Mouse (Mus musculus): ENCODE measurements around the gene Chd5.

DNA sequence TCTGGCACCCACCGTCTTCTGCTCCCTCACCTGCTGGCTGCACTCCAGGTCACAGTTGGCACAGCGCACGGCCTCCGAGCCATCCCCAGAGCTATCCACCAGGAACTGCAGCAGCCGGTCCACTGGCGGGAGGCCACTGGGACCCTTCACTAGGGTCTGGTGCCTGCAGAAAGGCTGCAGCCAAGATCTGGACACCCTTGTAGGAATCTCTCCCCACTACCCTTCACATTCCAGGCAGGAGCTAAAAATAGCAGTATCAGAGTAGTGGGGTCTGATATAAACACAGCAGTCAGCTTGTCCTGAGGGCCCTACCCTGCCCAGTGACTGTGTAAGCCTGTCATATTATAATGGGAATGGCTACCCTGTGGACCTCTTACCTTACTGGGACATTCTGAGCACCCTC, 20.8 kb upstream of the Chd5 start:
- TF ChIP-seq CTCF (conservative IDR thresholded peaks at IDR 0.05; ENCODE audit: low read length) (no peak), NANOG (IDR thresholded peaks at IDR 0.05; ENCODE audit: borderline replicate concordance, low read length) (no peak), POU5F1 (IDR thresholded peaks at IDR 0.05; ENCODE audit: borderline replicate concordance, low read length) (no peak)

Data from E14TG2a.4 (cell line).